Mouse (Mus musculus): ENCODE data around the gene Ralgps1. TPM values are rescaled to one million over a fixed set of nuclear protein-coding genes. Genes with fewer than 3 reads are reported as not detected.

Gene Ralgps1
- polyA plus RNA-seq, 1 experiment from 2014 or later = 1.8 TPM

DNA sequence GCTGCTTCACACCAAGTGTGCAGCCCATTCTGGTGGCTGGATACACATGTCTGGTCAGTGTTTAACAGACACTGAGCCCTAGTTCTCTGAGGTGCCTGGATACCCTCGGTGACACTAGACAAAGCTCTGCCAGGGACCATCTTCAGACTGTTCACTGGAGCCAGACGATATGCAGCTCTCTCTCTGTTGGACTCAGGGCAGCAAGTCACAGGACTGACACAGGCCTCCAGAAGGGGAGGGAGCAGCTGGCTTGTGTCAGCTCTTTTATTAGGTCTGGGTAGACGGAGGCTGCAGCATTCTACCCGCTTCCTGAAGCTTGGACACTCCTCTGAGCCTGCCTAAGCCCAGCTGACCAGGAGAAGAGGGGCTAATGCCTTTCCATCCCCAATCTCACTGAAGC, 164.2 kb downstream of the Ralgps1 start:
- Histone ChIP-seq H3K9me3 (ENCODE audit: low read length) (no peaks in the 10 kb centered on the region), H3K9ac (replicated peaks; ENCODE audit: low read depth) (no peak overlapping the region), H3K27ac (ENCODE audit: low read length) (no peak overlapping the region), H3K4me1 (ENCODE audit: insufficient read depth, low read depth, low read length) (peaks cover 5% of the 10 kb centered on the region), H3K27me3 (replicated peaks; ENCODE audit: insufficient read depth, low read length) (no peaks in the 10 kb centered on the region), H3K4me2 (replicated peaks; ENCODE audit: low read depth, low read length) (no peak overlapping the region), H3K4me3 (ENCODE audit: low read depth, low read length) (no peak overlapping the region), H3K36me3 (ENCODE audit: insufficient read depth, low read length) (no peaks in the 10 kb centered on the region)
- TF ChIP-seq EP300 (IDR thresholded peaks at IDR 0.05) (no peak), CTCF (IDR thresholded peaks at IDR 0.05) (no peak)
- DNase-seq (ENCODE audit: low spot score) (no peak), ATAC-seq (no peak)
- WGBS = 35% methylated on average over 4 of the region's 4 CpGs

GRCm38 (mm10) chr2:33205939-33206525, 165.3 kb downstream of the Ralgps1 start:
- 56% methylated on average over 14 of the region's 14 CpGs for WGBS
- DNase-seq (ENCODE audit: low spot score) = no peak
- Histone ChIP-seq H3K4me2 (replicated peaks; ENCODE audit: low read depth, low read length) (no peak overlapping the region), H3K36me3 (ENCODE audit: insufficient read depth, low read length) (no peaks in the 10 kb centered on the region), H3K9ac (replicated peaks; ENCODE audit: low read depth) (no peak overlapping the region), H3K4me3 (ENCODE audit: low read depth, low read length) (no peak overlapping the region), H3K9me3 (ENCODE audit: low read length) (no peaks in the 10 kb centered on the region), H3K4me1 (ENCODE audit: insufficient read depth, low read depth, low read length) (peaks cover 5% of the 10 kb centered on the region), H3K27ac (ENCODE audit: low read length) (no peak overlapping the region), H3K27me3 (replicated peaks; ENCODE audit: insufficient read depth, low read length) (no peaks in the 10 kb centered on the region)
- no peak for ATAC-seq
- TF ChIP-seq CTCF (IDR thresholded peaks at IDR 0.05) (no peak), EP300 (IDR thresholded peaks at IDR 0.05) (no peak)

GRCm38 (mm10) chr2:33204980-33205379, 166.3 kb downstream of the Ralgps1 start:
- Histone ChIP-seq H3K27ac (ENCODE audit: low read length) (0 out of 2 replicates have a peak overlapping the region, but pooled peaks have one; percentile 28), H3K4me2 (replicated peaks; ENCODE audit: low read depth, low read length) (no peak overlapping the region), H3K9ac (replicated peaks; ENCODE audit: low read depth) (no peak overlapping the region), H3K4me1 (ENCODE audit: insufficient read depth, low read depth, low read length) (peaks cover 5% of the 10 kb centered on the region), H3K36me3 (ENCODE audit: insufficient read depth, low read length) (no peaks in the 10 kb centered on the region), H3K4me3 (ENCODE audit: low read depth, low read length) (no peak overlapping the region), H3K27me3 (replicated peaks; ENCODE audit: insufficient read depth, low read length) (no peaks in the 10 kb centered on the region), H3K9me3 (ENCODE audit: low read length) (no peaks in the 10 kb centered on the region)
- 20% methylated on average over 5 of the region's 5 CpGs for WGBS
- DNase-seq (ENCODE audit: low spot score) (peak; percentile 85), ATAC-seq (peak; percentile 84)
- TF ChIP-seq CTCF (IDR thresholded peaks at IDR 0.05) = no peak
- peak; percentile 31; the same call in 1 of the 2 replicates for TF ChIP-seq EP300 (IDR thresholded peaks at IDR 0.05)

DNA sequence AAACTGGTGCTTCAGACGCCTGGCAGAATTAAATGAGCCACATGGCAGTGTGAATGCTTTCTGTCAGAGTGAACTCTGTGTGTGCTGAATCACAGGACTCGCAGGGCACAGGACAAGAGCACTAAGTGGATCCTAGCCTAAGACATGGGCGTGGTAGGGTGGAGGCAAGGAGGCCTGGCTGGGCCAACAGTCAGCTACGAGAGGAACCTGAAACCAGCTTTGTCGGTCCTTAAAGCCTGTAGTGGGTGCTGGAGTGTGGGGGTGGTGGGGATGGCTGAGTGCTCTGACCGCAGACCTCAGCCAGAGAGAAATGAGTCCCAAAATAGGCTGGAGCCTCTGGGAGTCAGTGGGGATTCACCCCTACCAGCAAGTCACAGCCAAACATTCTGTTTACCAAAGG, 168.0 kb downstream of the Ralgps1 start:
- H3K4me1 ChIP-seq (ENCODE audit: insufficient read depth, low read depth, low read length) = peaks cover 5% of the 10 kb centered on the region
- no peak overlapping the region for H3K9ac ChIP-seq (replicated peaks; ENCODE audit: low read depth)
- DNase-seq (ENCODE audit: low spot score) (peak; percentile 79), ATAC-seq (peak; percentile 65)
- H3K4me3 ChIP-seq (ENCODE audit: low read depth, low read length) = no peak overlapping the region
- TF ChIP-seq EP300 (IDR thresholded peaks at IDR 0.05) = no peak
- no peak for TF ChIP-seq CTCF (IDR thresholded peaks at IDR 0.05)
- 33% methylated on average over 6 of the region's 6 CpGs for WGBS
- no peaks in the 10 kb centered on the region for H3K9me3 ChIP-seq (ENCODE audit: low read length)
- H3K27me3 ChIP-seq (replicated peaks; ENCODE audit: insufficient read depth, low read length) = no peaks in the 10 kb centered on the region
- no peak overlapping the region for H3K4me2 ChIP-seq (replicated peaks; ENCODE audit: low read depth, low read length)
- H3K36me3 ChIP-seq (ENCODE audit: insufficient read depth, low read length) = no peaks in the 10 kb centered on the region
- H3K27ac ChIP-seq (ENCODE audit: low read length) = no peak overlapping the region

GRCm38 (mm10) chr2:33200368-33201068, 170.8 kb downstream of the Ralgps1 start:
- H3K4me2 ChIP-seq (replicated peaks; ENCODE audit: low read depth, low read length) = no peak overlapping the region
- no peak for DNase-seq (ENCODE audit: low spot score)
- H3K36me3 ChIP-seq (ENCODE audit: insufficient read depth, low read length) = no peaks in the 10 kb centered on the region
- ATAC-seq = no peak
- no peaks in the 10 kb centered on the region for H3K9me3 ChIP-seq (ENCODE audit: low read length)
- WGBS = 67% methylated on average over 14 of the region's 14 CpGs
- H3K27ac ChIP-seq (ENCODE audit: low read length) = no peak overlapping the region
- H3K27me3 ChIP-seq (replicated peaks; ENCODE audit: insufficient read depth, low read length) = no peaks in the 10 kb centered on the region
- TF ChIP-seq CTCF (IDR thresholded peaks at IDR 0.05) (no peak), EP300 (IDR thresholded peaks at IDR 0.05) (no peak)
- H3K9ac ChIP-seq (replicated peaks; ENCODE audit: low read depth) = no peak overlapping the region
- H3K4me3 ChIP-seq (ENCODE audit: low read depth, low read length) = no peak overlapping the region
- peaks cover 5% of the 10 kb centered on the region; the same call in 1 of the 2 replicates for H3K4me1 ChIP-seq (ENCODE audit: insufficient read depth, low read depth, low read length)

DNA sequence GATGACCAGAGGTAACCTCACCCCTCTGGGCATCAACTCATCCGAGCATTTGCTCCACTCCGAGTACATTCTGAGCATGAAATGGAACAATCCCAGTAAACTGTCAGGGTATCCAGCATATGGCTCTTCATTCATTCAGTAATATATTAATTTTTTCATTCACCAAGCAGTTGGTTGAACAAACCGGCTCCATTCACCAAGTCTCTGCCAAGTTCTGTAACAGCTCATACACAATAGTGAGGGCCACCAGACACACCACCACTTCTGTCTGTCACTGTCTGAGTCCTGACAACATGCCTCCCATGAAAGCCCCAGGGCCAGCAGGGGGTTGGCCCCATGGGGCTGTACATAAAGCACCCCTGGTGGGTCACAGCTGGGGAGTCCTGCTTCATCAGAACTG, 181.3 kb downstream of the Ralgps1 start:
- Histone ChIP-seq H3K36me3 (ENCODE audit: insufficient read depth, low read length) (no peaks in the 10 kb centered on the region), H3K27me3 (replicated peaks; ENCODE audit: insufficient read depth, low read length) (no peaks in the 10 kb centered on the region), H3K27ac (ENCODE audit: low read length) (no peak overlapping the region), H3K4me1 (ENCODE audit: insufficient read depth, low read depth, low read length) (no peaks in the 10 kb centered on the region), H3K4me3 (ENCODE audit: low read depth, low read length) (no peak overlapping the region), H3K9me3 (ENCODE audit: low read length) (no peaks in the 10 kb centered on the region), H3K9ac (replicated peaks; ENCODE audit: low read depth) (no peak overlapping the region), H3K4me2 (replicated peaks; ENCODE audit: low read depth, low read length) (no peak overlapping the region)
- WGBS = 76% methylated on average over 3 of the region's 3 CpGs
- DNase-seq (ENCODE audit: low spot score) (no peak), ATAC-seq (no peak)
- TF ChIP-seq CTCF (IDR thresholded peaks at IDR 0.05) (no peak), EP300 (IDR thresholded peaks at IDR 0.05) (no peak)
